Mouse (Mus musculus): Measurements from ENCODE around the gene Sat2.

- no peak for TF ChIP-seq TBP (conservative IDR thresholded peaks at IDR 0.05; ENCODE audit: low read depth, low read length)
- no peak for TF ChIP-seq EP300 (IDR thresholded peaks at IDR 0.05; ENCODE audit: low read length)
- TF ChIP-seq TCF12 (IDR thresholded peaks at IDR 0.05; ENCODE audit: low read depth, low read length), result no peak
- no peak for TF ChIP-seq E2F4 (IDR thresholded peaks at IDR 0.05; ENCODE audit: insufficient replicate concordance, low read depth, low read length)
- no peak for TF ChIP-seq CTCF (conservative IDR thresholded peaks at IDR 0.05 in 1 of 2, IDR thresholded peaks at IDR 0.05 in 1 of 2; ENCODE audit: low read depth in 2 of 2, low read length in 2 of 2)
- no peak for TF ChIP-seq USF1 (IDR thresholded peaks at IDR 0.05; ENCODE audit: low read depth, low read length)
- no peak for TF ChIP-seq HCFC1 (IDR thresholded peaks at IDR 0.05; ENCODE audit: low read depth, low read length)
- TF ChIP-seq POLR2A (IDR thresholded peaks at IDR 0.05; ENCODE audit: low read depth, low read length), result no peak
- TF ChIP-seq MYC (IDR thresholded peaks at IDR 0.05; ENCODE audit: low read depth, low read length), result no peak
- no peak for TF ChIP-seq MEF2A (IDR thresholded peaks at IDR 0.05; ENCODE audit: borderline replicate concordance, low read depth, low read length)
Observed at GRCm38 (mm10) chr11:69657462-69657881, 35.6 kb downstream of the Sat2 start.

Data from CH12.LX (cell line).